Mouse (Mus musculus) G1E (cell line): ENCODE measurements at regions not wholly inside any gene's neighbourhood (a gene's known extent, or its start where the extent isn't known, plus 50 kb on each side); places are given as distances from the start of the nearest gene placed in this dataset.

ENCODE experiments used
- CTCF ChIP-seq: IDR thresholded peaks from 2 replicates; pipeline ENCODE4 v1.5.1; 2012; ENCODE audit warnings: low read depth, low read length, inconsistent platforms, mixed read lengths
- GATA2 ChIP-seq: IDR thresholded peaks from 2 replicates; pipeline ENCODE4 v1.6.1; 2012; ENCODE audit warnings: low read depth, low read length, inconsistent platforms, borderline replicate concordance
- POLR2AphosphoS5 ChIP-seq: IDR thresholded peaks from 2 replicates; pipeline ENCODE4 v1.6.1; 2012; ENCODE audit warnings: low read depth, low read length, inconsistent platforms; ENCODE audit not compliant: insufficient replicate concordance

- TF ChIP-seq CTCF, result no peak
- TF ChIP-seq POLR2AphosphoS5, result no peak
- no peak for TF ChIP-seq GATA2
These were observed 67.0 kb upstream of the Peli1 start for GRCm38 (mm10) chr11:21024111-21024510.
